Mouse (Mus musculus) heart, embryonic 15.5 days (tissue): ENCODE measurements at regions not wholly inside any gene's neighbourhood (a gene's known extent, or its start where the extent isn't known, plus 50 kb on each side); places are given as distances from the start of the nearest gene placed in this dataset.

Source experiments
- ATAC-seq: fragments of 200-750 bp; cut with Nextera tagmentation; replicated peaks from 2 replicates; pipeline ENCODE4 v1.8.0; 2017; ENCODE audit warnings: low read depth, moderate TSS enrichment; ENCODE audit not compliant: insufficient number of reproducible peaks, insufficient read depth, low FRiP score
- H3K27ac ChIP-seq: fragments of 300-500 bp; sonication (generic); 2 replicates; pipeline ENCODE4 v1.5.1; 2015; ENCODE audit warnings: mild to moderate bottlenecking, inconsistent platforms
- H3K27me3 ChIP-seq: fragments of 300-500 bp; sonication (generic); 2 replicates; pipeline ENCODE4 v1.6.1; 2015; ENCODE audit warnings: inconsistent platforms
- H3K36me3 ChIP-seq: fragments of 300-500 bp; sonication (generic); 2 replicates; pipeline ENCODE4 v1.6.1; 2015; ENCODE audit warnings: mild to moderate bottlenecking, inconsistent platforms
- H3K4me1 ChIP-seq: fragments of 300-500 bp; sonication (generic); replicated peaks from 2 replicates; pipeline ENCODE4 v1.6.1; 2015; ENCODE audit warnings: inconsistent platforms
- H3K4me2 ChIP-seq: fragments of 300-500 bp; sonication (generic); 2 replicates; pipeline ENCODE4 v1.6.1; 2015; ENCODE audit warnings: inconsistent platforms, mild to moderate bottlenecking, moderate library complexity
- H3K4me3 ChIP-seq: fragments of 300-500 bp; sonication (generic); 2 replicates; pipeline ENCODE4 v1.5.1; 2015; ENCODE audit warnings: mild to moderate bottlenecking, inconsistent platforms
- H3K9ac ChIP-seq: fragments of 300-500 bp; sonication (generic); 2 replicates; pipeline ENCODE4 v1.6.1; 2015; ENCODE audit warnings: mild to moderate bottlenecking, inconsistent platforms
- H3K9me3 ChIP-seq: fragments of 300-500 bp; sonication (generic); replicated peaks from 2 replicates; pipeline ENCODE4 v1.6.1; 2016; ENCODE audit warnings: inconsistent platforms
- WGBS: fragments of 180-500 bp; shearing (Covaris S2); methylation state at CpG from one replicate; pipeline ENCODE4 v1.1.7; 2015; ENCODE audit warnings: mixed read lengths; 5-methylcytosine and 5-hydroxymethylcytosine counted together

GRCm38 (mm10) chr10:111387869-111388538, 85.0 kb upstream of the Nap1l1 start:
- WGBS: 47% methylated on average over 18 of the region's 18 CpGs
- no peaks in the 10 kb centered on the region for H3K9me3 ChIP-seq
- ATAC-seq: no peak
- H3K27ac ChIP-seq: no peak overlapping the region
- H3K36me3 ChIP-seq: no peaks in the 10 kb centered on the region
- peaks cover 11% of the 10 kb centered on the region for H3K4me1 ChIP-seq
- no peak overlapping the region for H3K4me2 ChIP-seq
- H3K9ac ChIP-seq: no peak overlapping the region
- no peak overlapping the region for H3K4me3 ChIP-seq
- no peaks in the 10 kb centered on the region for H3K27me3 ChIP-seq

DNA sequence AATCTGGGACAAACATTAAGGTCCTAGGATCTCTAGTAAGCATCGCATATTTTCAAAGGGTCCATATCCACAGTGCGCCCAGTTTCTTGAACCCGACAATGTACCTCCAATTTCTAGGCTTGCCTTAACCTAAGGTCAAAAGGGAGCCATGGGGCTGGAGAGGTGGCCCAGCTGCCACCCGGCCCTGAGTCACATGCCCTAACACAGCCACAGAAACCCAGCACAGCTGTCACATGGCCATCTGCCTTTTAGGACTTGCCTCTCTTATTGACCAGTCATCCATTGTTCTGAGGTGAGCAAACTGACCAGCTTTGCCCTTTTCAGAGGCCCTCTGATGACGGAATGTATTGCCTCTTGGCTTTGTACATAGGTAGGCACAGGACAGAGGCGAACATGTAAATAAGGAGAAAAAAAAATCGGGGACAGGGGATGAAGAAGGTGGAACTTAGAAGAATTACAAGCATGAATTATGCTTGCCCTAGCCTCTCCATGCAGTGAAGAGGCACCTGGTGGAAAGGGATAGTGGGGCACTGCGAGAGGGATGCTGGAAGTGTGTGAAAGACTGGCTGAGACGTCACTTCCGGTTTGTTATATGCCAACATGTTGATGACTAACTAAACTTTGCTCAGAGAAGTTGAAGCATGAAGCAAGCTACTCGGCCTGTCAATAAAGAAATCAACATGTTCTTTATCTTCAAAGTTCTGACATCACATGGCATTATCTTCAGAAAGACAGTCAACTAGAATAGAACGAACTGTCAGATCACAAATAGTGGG, 84.3 kb upstream of the Nap1l1 start:
- H3K27me3 ChIP-seq: no peaks in the 10 kb centered on the region
- no peak for ATAC-seq
- WGBS: 79% methylated on average over 12 of the region's 12 CpGs
- H3K4me2 ChIP-seq: no peak overlapping the region
- H3K27ac ChIP-seq: no peak overlapping the region
- H3K36me3 ChIP-seq: no peaks in the 10 kb centered on the region
- no peaks in the 10 kb centered on the region for H3K9me3 ChIP-seq
- no peak overlapping the region for H3K9ac ChIP-seq
- no peak overlapping the region for H3K4me3 ChIP-seq
- H3K4me1 ChIP-seq: peaks cover 11% of the 10 kb centered on the region

DNA sequence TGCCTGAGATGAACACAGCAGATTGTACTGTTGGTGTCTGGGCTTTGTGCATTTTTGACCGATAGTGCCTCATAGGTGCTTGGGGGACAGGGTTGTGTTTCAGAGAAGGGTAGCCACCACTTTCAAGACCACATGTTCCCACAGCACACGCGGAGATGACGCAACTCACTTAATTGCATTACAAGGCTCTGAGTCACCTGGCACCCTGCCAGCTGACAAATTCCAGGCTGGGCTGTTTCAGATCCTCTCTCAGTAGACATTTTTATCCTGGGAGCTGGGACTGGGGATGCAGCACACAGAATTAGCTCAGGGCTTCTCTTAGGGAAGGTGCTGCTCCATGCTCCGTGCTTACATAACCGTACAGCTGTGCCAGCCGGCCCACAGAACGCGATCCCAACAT, 83.1 kb upstream of the Nap1l1 start:
- H3K27ac ChIP-seq: peak overlapping the region; percentile 43
- H3K36me3 ChIP-seq: no peaks in the 10 kb centered on the region
- no peaks in the 10 kb centered on the region for H3K9me3 ChIP-seq
- 0 out of 2 replicates have a peak overlapping the region, but pooled peaks have one; percentile 15 for H3K4me3 ChIP-seq
- H3K27me3 ChIP-seq: no peaks in the 10 kb centered on the region
- no peak overlapping the region for H3K9ac ChIP-seq
- peak; percentile 71 for ATAC-seq
- WGBS: 11% methylated on average over 9 of the region's 9 CpGs
- H3K4me1 ChIP-seq: peaks cover 11% of the 10 kb centered on the region
- H3K4me2 ChIP-seq: peak overlapping the region; percentile 44

DNA sequence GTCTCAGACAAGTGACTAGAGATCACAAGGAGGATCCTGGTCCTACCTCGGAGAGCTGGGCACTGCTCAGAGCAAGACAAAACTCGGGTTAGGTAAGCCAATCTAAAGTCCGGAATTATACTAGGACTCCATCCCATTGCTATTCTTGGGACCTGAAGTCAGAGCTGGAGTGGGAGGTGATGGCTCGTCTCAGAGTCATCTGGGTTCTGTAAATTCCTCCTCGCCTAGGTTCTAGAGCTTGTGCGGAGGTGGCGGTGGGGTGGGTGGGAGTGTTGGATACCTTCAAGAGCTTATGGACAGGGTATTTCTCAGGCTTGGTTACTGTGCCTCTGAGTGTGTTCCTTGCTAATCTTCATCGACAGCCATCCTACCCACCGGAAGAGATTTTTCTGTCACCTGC, 78.6 kb upstream of the Nap1l1 start:
- Histone ChIP-seq H3K27ac (no peak overlapping the region), H3K4me2 (no peak overlapping the region), H3K4me3 (no peak overlapping the region), H3K9me3 (no peaks in the 10 kb centered on the region), H3K4me1 (peaks cover 11% of the 10 kb centered on the region), H3K27me3 (no peaks in the 10 kb centered on the region), H3K36me3 (no peaks in the 10 kb centered on the region), H3K9ac (no peak overlapping the region)
- no peak for ATAC-seq
- WGBS: 84% methylated on average over 9 of the region's 9 CpGs

- peaks cover 3% of the 10 kb centered on the region for H3K4me1 ChIP-seq
- 86% methylated on average over 6 of the region's 6 CpGs for WGBS
- H3K9ac ChIP-seq: no peak overlapping the region
- H3K9me3 ChIP-seq: no peaks in the 10 kb centered on the region
- no peak overlapping the region for H3K27ac ChIP-seq
- no peak overlapping the region for H3K4me2 ChIP-seq
- no peak for ATAC-seq
- H3K36me3 ChIP-seq: no peaks in the 10 kb centered on the region
- no peak overlapping the region for H3K4me3 ChIP-seq
- H3K27me3 ChIP-seq: no peaks in the 10 kb centered on the region
Measured at GRCm38 (mm10) chr10:111405071-111405470, 68.0 kb upstream of the Nap1l1 start.

- H3K4me1 ChIP-seq: peaks cover 3% of the 10 kb centered on the region
- no peak overlapping the region for H3K9ac ChIP-seq
- no peak overlapping the region for H3K4me3 ChIP-seq
- H3K4me2 ChIP-seq: no peak overlapping the region
- H3K27me3 ChIP-seq: no peaks in the 10 kb centered on the region
- H3K36me3 ChIP-seq: no peaks in the 10 kb centered on the region
- H3K27ac ChIP-seq: no peak overlapping the region
- WGBS: 80% methylated on average over 3 of the region's 3 CpGs
- no peak for ATAC-seq
- H3K9me3 ChIP-seq: no peaks in the 10 kb centered on the region
Measured at GRCm38 (mm10) chr10:111408887-111409286, 64.1 kb upstream of the Nap1l1 start.

DNA sequence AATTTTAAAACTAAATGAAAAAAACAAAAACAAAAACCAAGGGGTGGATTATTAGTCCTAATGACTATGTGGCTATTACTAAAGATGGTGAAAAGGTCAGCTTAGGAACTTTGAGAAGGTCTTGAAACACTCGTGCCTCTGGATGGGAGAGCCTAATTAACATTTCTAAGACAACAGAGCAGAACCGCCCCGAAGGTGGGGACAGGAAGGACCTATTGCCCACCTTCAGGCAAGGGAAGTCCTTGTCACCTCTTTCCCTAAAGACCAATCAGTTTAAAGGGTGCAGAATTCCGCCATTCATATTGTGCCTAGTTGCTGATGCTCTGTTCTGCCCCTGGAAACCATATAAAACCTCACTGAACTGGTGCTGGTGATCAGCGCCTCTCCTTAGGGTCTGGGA, 63.5 kb upstream of the Nap1l1 start:
- WGBS: 79% methylated on average over 5 of the region's 5 CpGs
- no peak overlapping the region for H3K27ac ChIP-seq
- ATAC-seq: no peak
- H3K27me3 ChIP-seq: no peaks in the 10 kb centered on the region
- no peak overlapping the region for H3K9ac ChIP-seq
- no peaks in the 10 kb centered on the region for H3K36me3 ChIP-seq
- no peak overlapping the region for H3K4me3 ChIP-seq
- no peaks in the 10 kb centered on the region for H3K9me3 ChIP-seq
- H3K4me1 ChIP-seq: peaks cover 3% of the 10 kb centered on the region
- no peak overlapping the region for H3K4me2 ChIP-seq

DNA sequence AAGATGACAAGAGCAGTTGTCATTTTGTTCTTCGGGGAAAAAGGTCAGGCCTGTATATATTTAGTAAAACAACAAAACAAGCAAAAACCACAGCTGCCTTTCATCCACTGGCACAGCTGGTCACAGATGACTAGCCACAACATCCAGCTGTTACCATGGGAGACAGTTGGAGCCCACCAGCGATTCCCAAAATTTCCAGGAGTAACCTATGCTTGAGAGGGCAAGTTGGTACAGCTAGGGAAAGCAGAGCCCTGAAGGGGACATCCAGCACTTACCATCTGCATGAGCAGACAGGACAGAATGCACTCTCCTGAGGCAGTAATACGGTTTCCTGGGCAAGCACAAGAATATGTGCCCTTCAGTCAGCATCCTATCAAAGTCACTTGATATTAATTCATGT, 62.9 kb upstream of the Nap1l1 start:
- ATAC-seq: no peak
- no peak overlapping the region for H3K9ac ChIP-seq
- no peaks in the 10 kb centered on the region for H3K36me3 ChIP-seq
- no peak overlapping the region for H3K4me3 ChIP-seq
- no peaks in the 10 kb centered on the region for H3K9me3 ChIP-seq
- WGBS: 66% methylated on average over 3 of the region's 3 CpGs
- H3K4me1 ChIP-seq: peaks cover 3% of the 10 kb centered on the region
- no peak overlapping the region for H3K4me2 ChIP-seq
- no peaks in the 10 kb centered on the region for H3K27me3 ChIP-seq
- no peak overlapping the region for H3K27ac ChIP-seq

GRCm38 (mm10) chr10:111411533-111411932, 61.5 kb upstream of the Nap1l1 start:
- no peak overlapping the region for H3K27ac ChIP-seq
- H3K9ac ChIP-seq: no peak overlapping the region
- no peak overlapping the region for H3K4me3 ChIP-seq
- ATAC-seq: no peak
- 65% methylated on average over 9 of the region's 9 CpGs for WGBS
- H3K36me3 ChIP-seq: no peaks in the 10 kb centered on the region
- H3K9me3 ChIP-seq: no peaks in the 10 kb centered on the region
- no peaks in the 10 kb centered on the region for H3K27me3 ChIP-seq
- H3K4me1 ChIP-seq: peaks cover 3% of the 10 kb centered on the region
- H3K4me2 ChIP-seq: no peak overlapping the region

DNA sequence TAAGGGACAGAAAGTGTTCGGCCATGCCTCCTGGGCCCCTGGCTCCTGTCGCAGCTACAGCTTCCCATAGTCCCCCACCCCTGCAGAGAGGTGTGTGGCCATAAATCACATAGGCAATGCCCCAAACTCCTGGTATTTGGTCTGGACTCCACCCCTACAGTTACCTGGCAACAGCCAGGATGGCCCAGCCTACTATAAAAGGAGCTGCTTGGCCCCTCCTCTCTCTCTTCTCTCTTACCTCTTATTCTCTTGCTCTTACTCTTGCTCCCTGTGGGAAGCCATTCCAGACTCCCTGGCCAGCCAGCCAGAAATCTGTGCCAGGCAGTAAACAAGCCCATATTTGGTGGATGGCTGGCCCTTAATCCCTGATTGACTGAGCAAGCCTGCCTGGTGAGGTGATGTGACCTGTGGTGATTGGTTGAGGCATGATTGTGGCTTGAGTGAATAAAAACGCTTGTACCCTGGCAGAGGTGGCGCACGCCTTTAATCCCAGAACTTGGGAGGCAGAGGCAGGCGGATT, 56.4 kb upstream of the Nap1l1 start:
- peaks cover 19% of the 10 kb centered on the region for H3K4me1 ChIP-seq
- no peak overlapping the region for H3K27ac ChIP-seq
- H3K36me3 ChIP-seq: no peaks in the 10 kb centered on the region
- H3K4me3 ChIP-seq: no peak overlapping the region
- H3K9me3 ChIP-seq: no peaks in the 10 kb centered on the region
- no peak for ATAC-seq
- 85% methylated on average over 6 of the region's 6 CpGs for WGBS
- no peak overlapping the region for H3K9ac ChIP-seq
- no peaks in the 10 kb centered on the region for H3K27me3 ChIP-seq
- no peak overlapping the region for H3K4me2 ChIP-seq

- H3K4me1 ChIP-seq: peaks cover 28% of the 10 kb centered on the region
- no peaks in the 10 kb centered on the region for H3K9me3 ChIP-seq
- WGBS: 26% methylated on average over 23 of the region's 23 CpGs
- H3K4me2 ChIP-seq: peak overlapping the region; percentile 61
- no peaks in the 10 kb centered on the region for H3K27me3 ChIP-seq
- H3K27ac ChIP-seq: no peak overlapping the region
- no peak for ATAC-seq
- peak overlapping the region; percentile 33 for H3K9ac ChIP-seq
- H3K36me3 ChIP-seq: no peaks in the 10 kb centered on the region
- H3K4me3 ChIP-seq: peak overlapping the region; percentile 29
Measured at GRCm38 (mm10) chr10:111419375-111420194, 53.4 kb upstream of the Nap1l1 start.
